Mouse (Mus musculus) limb, embryonic 15.5 days (tissue): ENCODE data around the gene Gm4881. TPM values are rescaled to one million over a fixed set of nuclear protein-coding genes. Genes with fewer than 3 reads are reported as not detected.

Experiments
- ATAC-seq: fragments of 200-750 bp; cut with Nextera tagmentation; 2 replicates; pipeline ENCODE4 v1.8.0; 2017; ENCODE audit warnings: low read depth, moderate TSS enrichment; ENCODE audit not compliant: insufficient number of reproducible peaks, low FRiP score, low TSS enrichment
- H3K27ac ChIP-seq: fragments of 300-500 bp; sonication (generic); 2 replicates; pipeline ENCODE4 v1.5.1; 2015; ENCODE audit warnings: moderate library complexity, mild to moderate bottlenecking, inconsistent platforms
- H3K27me3 ChIP-seq: fragments of 300-500 bp; sonication (generic); 2 replicates; pipeline ENCODE4 v1.6.1; 2015; ENCODE audit warnings: inconsistent platforms
- H3K36me3 ChIP-seq: fragments of 300-500 bp; sonication (generic); 2 replicates; pipeline ENCODE4 v1.6.1; 2015; ENCODE audit warnings: inconsistent platforms
- H3K4me1 ChIP-seq: fragments of 300-500 bp; sonication (generic); 2 replicates; pipeline ENCODE4 v1.6.1; 2015; ENCODE audit warnings: inconsistent platforms
- H3K4me2 ChIP-seq: fragments of 300-500 bp; sonication (generic); 2 replicates; pipeline ENCODE4 v1.6.1; 2015; ENCODE audit warnings: mild to moderate bottlenecking, inconsistent platforms
- H3K4me3 ChIP-seq: fragments of 300-500 bp; sonication (generic); 2 replicates; pipeline ENCODE4 v1.5.1; 2015; ENCODE audit warnings: mild to moderate bottlenecking, inconsistent platforms
- H3K9ac ChIP-seq: fragments of 300-500 bp; sonication (generic); 2 replicates; pipeline ENCODE4 v1.6.1; 2015; ENCODE audit warnings: inconsistent platforms
- H3K9me3 ChIP-seq: fragments of 300-500 bp; sonication (generic); 2 replicates; pipeline ENCODE4 v1.6.1; 2016; ENCODE audit warnings: inconsistent platforms
- WGBS: fragments of 180-500 bp; shearing (Covaris S2); methylation state at CpG from one replicate; pipeline ENCODE4 v1.1.7; 2015; 5-methylcytosine and 5-hydroxymethylcytosine counted together
- polyA plus RNA-seq: library from polyadenylated mRNA; unstranded; fragments of >200 nt; fragmentation: Nextera tagmentation; extraction: Ambion mirVana; gene quantifications from 2 replicates; pipeline ENCODE4 v1.2.1, GENCODE M21; 2015

Gene Gm4881
- polyA plus RNA-seq, 1 experiment from 2014 or later, result not detected

GRCm38 (mm10) chr7:24949958-24950623, 5.8 kb upstream of the Gm4881 start:
- no peak overlapping the region for H3K27ac ChIP-seq
- WGBS, result 2% methylated on average over 8 of the region's 8 CpGs
- ATAC-seq, result no peak

GRCm38 (mm10) chr7:24948774-24949173, 4.5 kb upstream of the Gm4881 start:
- 3% methylated on average over 29 of the region's 29 CpGs for WGBS
- no peak for ATAC-seq
- no peak overlapping the region for H3K9ac ChIP-seq
- H3K4me2 ChIP-seq, result no peak overlapping the region
- no peaks in the 10 kb centered on the region for H3K36me3 ChIP-seq
- H3K4me3 ChIP-seq, result no peak overlapping the region
- no peaks in the 10 kb centered on the region for H3K9me3 ChIP-seq
- peaks cover 100% of the 10 kb centered on the region for H3K27me3 ChIP-seq
- H3K4me1 ChIP-seq, result peaks cover 15% of the 10 kb centered on the region
- H3K27ac ChIP-seq, result no peak overlapping the region

More at GRCm38 (mm10) chr7:24949958-24950623, 5.8 kb upstream of the Gm4881 start:
- no peak overlapping the region for H3K4me2 ChIP-seq
- no peaks in the 10 kb centered on the region for H3K9me3 ChIP-seq
- H3K4me1 ChIP-seq, result peaks cover 16% of the 10 kb centered on the region
- no peak overlapping the region for H3K9ac ChIP-seq
- H3K4me3 ChIP-seq, result no peak overlapping the region
- H3K36me3 ChIP-seq, result no peaks in the 10 kb centered on the region
- peaks cover 99% of the 10 kb centered on the region for H3K27me3 ChIP-seq

- Histone ChIP-seq H3K4me2 (no peak overlapping the region), H3K9ac (no peak overlapping the region), H3K4me3 (no peak overlapping the region), H3K27me3 (peaks cover 100% of the 10 kb centered on the region), H3K36me3 (no peaks in the 10 kb centered on the region), H3K27ac (no peak overlapping the region), H3K9me3 (no peaks in the 10 kb centered on the region), H3K4me1 (peaks cover 15% of the 10 kb centered on the region)
- ATAC-seq, result no peak
- 3% methylated on average over 7 of the region's 7 CpGs for WGBS
Measured at GRCm38 (mm10) chr7:24947316-24948048, 3.2 kb upstream of the Gm4881 start.

- no peak overlapping the region for H3K4me3 ChIP-seq
- no peak for ATAC-seq
- H3K27me3 ChIP-seq, result peaks cover 100% of the 10 kb centered on the region
- no peaks in the 10 kb centered on the region for H3K36me3 ChIP-seq
- peaks cover 11% of the 10 kb centered on the region for H3K4me1 ChIP-seq
- H3K27ac ChIP-seq, result no peak overlapping the region
- no peak overlapping the region for H3K4me2 ChIP-seq
- WGBS, result 2% methylated on average over 6 of the region's 6 CpGs
- H3K9me3 ChIP-seq, result no peaks in the 10 kb centered on the region
- no peak overlapping the region for H3K9ac ChIP-seq
Measured at GRCm38 (mm10) chr7:24943641-24944040, 653 bp downstream of the Gm4881 start.

- Histone ChIP-seq H3K4me3 (no peak overlapping the region), H3K4me1 (peaks cover 10% of the 10 kb centered on the region), H3K9ac (no peak overlapping the region), H3K27ac (no peak overlapping the region), H3K27me3 (peaks cover 95% of the 10 kb centered on the region), H3K36me3 (peaks cover 11% of the 10 kb centered on the region), H3K9me3 (no peaks in the 10 kb centered on the region), H3K4me2 (no peak overlapping the region)
- 3% methylated on average over 15 of the region's 15 CpGs for WGBS
- ATAC-seq, result no peak
Measured at GRCm38 (mm10) chr7:24931651-24932050, 12.6 kb downstream of the Gm4881 start.

GRCm38 (mm10) chr7:24930475-24930874, 13.8 kb downstream of the Gm4881 start:
- no peak overlapping the region for H3K27ac ChIP-seq
- 59% methylated on average over 6 of the region's 6 CpGs for WGBS

GRCm38 (mm10) chr7:24919728-24920127, 24.6 kb downstream of the Gm4881 start:
- 85% methylated on average over 9 of the region's 9 CpGs for WGBS
- Histone ChIP-seq H3K4me3 (no peak overlapping the region), H3K27ac (no peak overlapping the region), H3K9ac (no peak overlapping the region), H3K4me2 (no peak overlapping the region), H3K36me3 (peaks cover 82% of the 10 kb centered on the region), H3K4me1 (no peaks in the 10 kb centered on the region), H3K27me3 (no peaks in the 10 kb centered on the region), H3K9me3 (no peaks in the 10 kb centered on the region)
- ATAC-seq, result no peak

More at GRCm38 (mm10) chr7:24930475-24930874, 13.8 kb downstream of the Gm4881 start:
- Histone ChIP-seq H3K9ac (no peak overlapping the region), H3K36me3 (peaks cover 23% of the 10 kb centered on the region), H3K4me3 (no peak overlapping the region), H3K27me3 (peaks cover 83% of the 10 kb centered on the region), H3K4me2 (no peak overlapping the region), H3K4me1 (peaks cover 10% of the 10 kb centered on the region), H3K9me3 (no peaks in the 10 kb centered on the region)
- no peak for ATAC-seq

GRCm38 (mm10) chr7:24918763-24919323, 25.5 kb downstream of the Gm4881 start:
- no peaks in the 10 kb centered on the region for H3K27me3 ChIP-seq
- no peak overlapping the region for H3K4me3 ChIP-seq
- H3K4me2 ChIP-seq, result no peak overlapping the region
- H3K9ac ChIP-seq, result no peak overlapping the region
- peak; percentile 28; the same call in 1 of the 2 replicates for ATAC-seq
- no peak overlapping the region for H3K27ac ChIP-seq
- H3K36me3 ChIP-seq, result peaks cover 73% of the 10 kb centered on the region
- H3K9me3 ChIP-seq, result no peaks in the 10 kb centered on the region
- no peaks in the 10 kb centered on the region for H3K4me1 ChIP-seq
- 91% methylated on average over 20 of the region's 20 CpGs for WGBS

GRCm38 (mm10) chr7:24912480-24912879, 31.8 kb downstream of the Gm4881 start:
- Histone ChIP-seq H3K36me3 (peaks cover 60% of the 10 kb centered on the region), H3K9ac (no peak overlapping the region), H3K27me3 (no peaks in the 10 kb centered on the region), H3K27ac (no peak overlapping the region), H3K4me3 (no peak overlapping the region), H3K4me2 (no peak overlapping the region), H3K4me1 (peaks cover 9% of the 10 kb centered on the region), H3K9me3 (no peaks in the 10 kb centered on the region)
- WGBS, result 95% methylated on average over 14 of the region's 14 CpGs
- no peak for ATAC-seq

GRCm38 (mm10) chr7:24907211-24907748, 37.0 kb downstream of the Gm4881 start:
- Histone ChIP-seq H3K9ac (peak overlapping the region; percentile 36; the same call in 1 of the 2 replicates), H3K4me2 (peak overlapping the region; percentile 32), H3K27ac (peak overlapping the region; percentile 87), H3K27me3 (no peaks in the 10 kb centered on the region), H3K36me3 (peaks cover 36% of the 10 kb centered on the region), H3K4me1 (peaks cover 47% of the 10 kb centered on the region), H3K9me3 (no peaks in the 10 kb centered on the region), H3K4me3 (peak overlapping the region; percentile 21; the same call in 1 of the 2 replicates)
- peak; percentile 57 for ATAC-seq
- WGBS, result 17% methylated on average over 13 of the region's 13 CpGs

GRCm38 (mm10) chr7:24906551-24906950, 37.7 kb downstream of the Gm4881 start:
- ATAC-seq, result no peak
- Histone ChIP-seq H3K4me1 (peaks cover 53% of the 10 kb centered on the region), H3K4me3 (peak overlapping the region; percentile 19; the same call in 1 of the 2 replicates)

More at GRCm38 (mm10) chr7:24906551-24906950, 37.7 kb downstream of the Gm4881 start:
- H3K4me2 ChIP-seq, result peak overlapping the region; percentile 32
- 0 out of 2 replicates have a peak overlapping the region, but pooled peaks have one; percentile 36 for H3K9ac ChIP-seq
- H3K9me3 ChIP-seq, result no peaks in the 10 kb centered on the region
- H3K36me3 ChIP-seq, result peaks cover 29% of the 10 kb centered on the region; the same call in 1 of the 2 replicates
- 25% methylated on average over 6 of the region's 6 CpGs for WGBS
- H3K27me3 ChIP-seq, result no peaks in the 10 kb centered on the region
- peak overlapping the region; percentile 87 for H3K27ac ChIP-seq
